In genomic region chr11:44620694-44621446, GRCm38 (mm10) we compare ENCODE assay signal across 9 mouse cellular contexts. TPM values are rescaled to one million over a fixed set of nuclear protein-coding genes. Genes with fewer than 3 reads are reported as not detected.
DNase-seq lines count a peak whose midpoint lies in the region; ATAC-seq and TF ChIP-seq lines count a peak whose summit lies in the region.
"Had no signal": no experiment of that assay in that cellular context is flagged by ENCODE, and none has a peak within 500 bp of the region (broad histone marks: within the 10 kb centered on the region; RNA-seq: fewer than 3 reads in every experiment).

No protein-coding gene starts in this region.

- TF ChIP-seq POLR2A in spleen, adult 2 months (IDR thresholded peaks at IDR 0.05; ENCODE audit: low read depth, low read length), result no peak

- peaks cover 13% of the 10 kb centered on the region for H3K36me3 ChIP-seq in spleen, adult 2 months (ENCODE audit: control insufficient read depth, insufficient read depth, low read length)
- H3K36me3 ChIP-seq in forebrain, embryonic 15.5 days, result no peaks in the 10 kb centered on the region
- H3K36me3 ChIP-seq in intestine, embryonic 16.5 days (ENCODE audit: control insufficient read depth, insufficient read depth, low read length), result no peaks in the 10 kb centered on the region
- no peaks in the 10 kb centered on the region for H3K36me3 ChIP-seq in stomach, embryonic 16.5 days (ENCODE audit: control insufficient read depth, insufficient read depth, low read length)

- ATAC-seq in forebrain, embryonic 15.5 days (replicated peaks), result no peak
- no peak for ATAC-seq in intestine, embryonic 16.5 days
- ATAC-seq in stomach, embryonic 16.5 days (ENCODE audit: insufficient read depth, low FRiP score), result no peak

- intact Hi-C loops in left cerebral cortex, postnatal 14 days (cut with DNase I), result loop anchor here (10.0 kb wide), 1 partner anchor 164 kb away; no protein-coding TSS in a partner anchor

- H3K4me2 ChIP-seq in forebrain, embryonic 15.5 days (replicated peaks), result peak overlapping the region; percentile 7
- H3K4me2 ChIP-seq in intestine, embryonic 16.5 days (ENCODE audit: low read depth, low read length), result peak overlapping the region; percentile 48; the same call in 1 of the 2 replicates
- peak overlapping the region; percentile 31 for H3K4me2 ChIP-seq in stomach, embryonic 16.5 days (ENCODE audit: low read depth, low read length)

- no peaks in the 10 kb centered on the region for H3K9me3 ChIP-seq in forebrain, embryonic 15.5 days
- H3K9me3 ChIP-seq in intestine, embryonic 16.5 days (ENCODE audit: control insufficient read depth, low read length), result no peaks in the 10 kb centered on the region
- no peaks in the 10 kb centered on the region for H3K9me3 ChIP-seq in stomach, embryonic 16.5 days (replicated peaks; ENCODE audit: control insufficient read depth, low read length)

- no peak for TF ChIP-seq CTCF in spleen, adult 2 months (IDR thresholded peaks at IDR 0.05; ENCODE audit: extremely low read depth, insufficient read depth, insufficient read length, insufficient replicate concordance)

- DNase-seq in spleen, adult 2 months (ENCODE audit: low read depth in 1 of 2, low spot score in 2 of 2), result no peak
- no peak for DNase-seq in spleen, adult 12 weeks (ENCODE audit: low spot score)
- DNase-seq in adrenal gland, adult (ENCODE audit: inconsistent age in 2 of 2, low spot score in 1 of 2), result no peak
- no peak for DNase-seq in left cerebral cortex, postnatal 14 days (ENCODE audit: low spot score in 2 of 2)
- DNase-seq in layer of hippocampus, adult 9-11 months, result no peak

- H3K4me3 ChIP-seq in spleen, adult 2 months (ENCODE audit: extremely low read depth, insufficient read depth, insufficient read length), result peak overlapping the region; percentile 23; the same call in 1 of the 2 replicates
- H3K4me3 ChIP-seq in forebrain, embryonic 15.5 days, result peak overlapping the region; percentile 48
- peak overlapping the region; percentile 35 for H3K4me3 ChIP-seq in intestine, embryonic 16.5 days (ENCODE audit: low read length)
- peak overlapping the region; percentile 59; the same call in 1 of the 2 replicates for H3K4me3 ChIP-seq in stomach, embryonic 16.5 days (replicated peaks; ENCODE audit: low read length)

- H3K4me1 ChIP-seq in spleen, adult 2 months (ENCODE audit: control insufficient read depth, insufficient read depth, insufficient read length), result peaks cover 8% of the 10 kb centered on the region
- peaks cover 30% of the 10 kb centered on the region for H3K4me1 ChIP-seq in forebrain, embryonic 15.5 days
- 0 out of 2 replicates have a peak, but pooled peaks cover 4% of the 10 kb centered on the region for H3K4me1 ChIP-seq in intestine, embryonic 16.5 days (ENCODE audit: control insufficient read depth, insufficient read depth, low read length)
- H3K4me1 ChIP-seq in stomach, embryonic 16.5 days (ENCODE audit: control insufficient read depth, insufficient read depth, low read length), result no peaks in the 10 kb centered on the region; the same call in 1 of the 2 replicates

- H3K27me3 ChIP-seq in spleen, adult 2 months (ENCODE audit: control insufficient read depth, insufficient read depth, low read length), result peaks cover 2% of the 10 kb centered on the region; the same call in 1 of the 2 replicates
- peaks cover 67% of the 10 kb centered on the region for H3K27me3 ChIP-seq in forebrain, embryonic 15.5 days
- H3K27me3 ChIP-seq in intestine, embryonic 16.5 days (replicated peaks; ENCODE audit: control insufficient read depth, insufficient read depth, low read length), result peaks cover 51% of the 10 kb centered on the region
- H3K27me3 ChIP-seq in stomach, embryonic 16.5 days (ENCODE audit: control insufficient read depth, insufficient read depth, low read length), result peaks cover 27% of the 10 kb centered on the region

- no peak overlapping the region for H3K9ac ChIP-seq in forebrain, embryonic 15.5 days (replicated peaks)
- H3K9ac ChIP-seq in intestine, embryonic 16.5 days (ENCODE audit: low read depth, low read length), result peak overlapping the region; percentile 39
- peak overlapping the region; percentile 22 for H3K9ac ChIP-seq in stomach, embryonic 16.5 days (ENCODE audit: low read length)

- WGBS in spleen, adult 2 months, result 62% methylated on average over 18 of the region's 19 CpGs
- 19% methylated on average over 19 of the region's 19 CpGs for WGBS in forebrain, embryonic 15.5 days
- 42% methylated on average over 18 of the region's 19 CpGs for WGBS in intestine, embryonic 16.5 days
- 58% methylated on average over 17 of the region's 19 CpGs for WGBS in stomach, embryonic 16.5 days

- peak overlapping the region; percentile 38 for H3K27ac ChIP-seq in spleen, adult 2 months (ENCODE audit: insufficient read depth, low read length)
- 0 out of 2 replicates have a peak overlapping the region, but pooled peaks have one; percentile 1 for H3K27ac ChIP-seq in forebrain, embryonic 15.5 days (replicated peaks)
- no peak overlapping the region for H3K27ac ChIP-seq in intestine, embryonic 16.5 days (ENCODE audit: low read length)
- no peak overlapping the region for H3K27ac ChIP-seq in stomach, embryonic 16.5 days (ENCODE audit: low read length)

RNA-seq across cellular contexts. Expression of gene Ebf1, which starts 3.8 kb away (rescaled TPM):
- polyA plus RNA-seq in spleen, adult 2 months (2012; rRNA removed), result 26.6 and 40.1 TPM in 2 replicates
- polyA plus RNA-seq in forebrain, embryonic 15.5 days (2015; fragmentation: Nextera tagmentation; extraction: Ambion mirVana), result 35.6 and 44.7 TPM in 2 replicates
- polyA plus RNA-seq in intestine, embryonic 16.5 days (2015; fragmentation: Nextera tagmentation; extraction: Ambion mirVana), result 7.9 and 8.7 TPM in 2 replicates
- polyA plus RNA-seq in stomach, embryonic 16.5 days (2015; fragmentation: Nextera tagmentation; extraction: Ambion mirVana), result 11.5 and 12.4 TPM in 2 replicates
- 1 to 10 TPM; 4.2 to 4.6 TPM for total RNA-seq in left cerebral cortex, postnatal 14 days (2021)
- total RNA-seq: hematopoietic stem cell, adult 5-6 weeks had no signal

Comparison
In these comparisons a context has a peak if more than half of its experiments do, and no peak if none do; other contexts are left out.
1. H3K27ac ChIP-seq: peak in spleen, adult 2 months (single experiment) and forebrain, embryonic 15.5 days (single experiment); none in intestine, embryonic 16.5 days (single experiment) and stomach, embryonic 16.5 days (single experiment).
2. Peak in every context shown above with its lines, with median percentiles within 50 percentile points of each other: H3K4me3 ChIP-seq and H3K4me2 ChIP-seq.